28 mouse cellular contexts compared by ENCODE assay signal in the genomic region with DNA sequence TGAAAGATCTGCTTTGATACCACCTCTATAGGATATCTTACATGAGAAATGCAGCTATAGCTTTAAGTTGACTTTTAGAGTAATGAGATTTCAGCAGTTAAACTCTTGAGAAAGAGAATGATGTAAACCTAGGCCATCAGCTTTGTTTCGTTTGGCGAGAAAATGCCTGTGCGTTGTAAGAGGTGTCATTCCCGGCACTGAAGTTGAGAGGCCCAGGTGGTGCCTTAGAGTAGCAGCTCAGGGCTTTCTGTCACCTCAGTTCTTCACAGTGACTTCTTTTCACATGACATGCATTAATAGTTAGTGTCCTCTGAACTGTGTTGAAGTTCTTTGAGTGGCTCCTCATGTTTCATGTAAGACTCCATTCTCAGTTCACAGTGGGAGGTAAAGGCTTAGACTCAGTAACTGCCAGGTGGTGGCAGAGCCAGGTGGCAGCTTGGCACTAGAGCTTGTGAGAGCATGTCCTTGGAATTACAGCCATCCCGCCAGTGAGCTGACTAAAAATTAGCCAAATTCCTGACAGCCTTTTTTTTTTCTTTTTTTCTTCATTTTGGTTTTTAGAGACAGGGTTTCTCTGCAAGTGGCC.
DNase-seq lines count a peak whose midpoint lies in the region; ATAC-seq and TF ChIP-seq lines count a peak whose summit lies in the region.
"Had no signal": no experiment of that assay in that cellular context is flagged by ENCODE, and none has a peak within 500 bp of the region (broad histone marks: within the 10 kb centered on the region; RNA-seq: fewer than 3 reads in every experiment).

No protein-coding gene starts in this region.

- no peak for TF ChIP-seq CTCF in olfactory bulb, adult 2 months (IDR thresholded peaks at IDR 0.05; ENCODE audit: insufficient read depth, low read depth, low read length)

- no peaks in the 10 kb centered on the region for H3K27me3 ChIP-seq in limb, embryonic 14.5 days (ENCODE audit: control insufficient read depth, insufficient read depth, low read length)
- no peaks in the 10 kb centered on the region for H3K27me3 ChIP-seq in limb, embryonic 10.5 days (ENCODE audit: low read depth, poor library complexity, severe bottlenecking)
- H3K27me3 ChIP-seq: embryonic facial prominence, embryonic 15.5 days; forebrain, embryonic 12.5 days; limb, embryonic 12.5 days; megakaryocyte, embryonic 14.5 days had no signal

- H3K27ac ChIP-seq in limb, embryonic 14.5 days (replicated peaks; ENCODE audit: low read depth, low read length), result no peak overlapping the region
- H3K27ac ChIP-seq in limb, embryonic 10.5 days, result no peak overlapping the region
- peak overlapping the region; percentile 55 for H3K27ac ChIP-seq in brown adipose tissue, adult 24 weeks (replicated peaks; ENCODE audit: low read depth, low read length)
- H3K27ac ChIP-seq in olfactory bulb, adult 2 months (ENCODE audit: insufficient read depth, low read depth, low read length), result 0 out of 2 replicates have a peak overlapping the region, but pooled peaks have one; percentile 14
- H3K27ac ChIP-seq: embryonic facial prominence, embryonic 15.5 days; forebrain, embryonic 12.5 days; heart, embryonic 10.5 days; hindbrain, embryonic 14.5 days; limb, embryonic 12.5 days; stomach, postnatal 0 days had no signal

- H3K9ac ChIP-seq in limb, embryonic 14.5 days (ENCODE audit: low read depth, low read length, severe bottlenecking), result no peak overlapping the region
- H3K9ac ChIP-seq: embryonic facial prominence, embryonic 15.5 days; forebrain, embryonic 12.5 days; forebrain, postnatal 0 days; hindbrain, embryonic 14.5 days; limb, embryonic 12.5 days; liver, postnatal 0 days had no signal

- 79% methylated on average over 5 of the region's 5 CpGs for WGBS in limb, embryonic 14.5 days
- 87% methylated on average over 5 of the region's 5 CpGs for WGBS in limb, embryonic 10.5 days
- 86% methylated on average over 5 of the region's 5 CpGs for WGBS in olfactory bulb, adult 2 months

- TF ChIP-seq POLR2A in limb, embryonic 14.5 days (IDR thresholded peaks at IDR 0.05; ENCODE audit: borderline replicate concordance, extremely low read depth, insufficient read depth, insufficient read length), result no peak
- TF ChIP-seq POLR2A in olfactory bulb, adult 2 months (IDR thresholded peaks at IDR 0.05; ENCODE audit: insufficient read depth, low read depth, low read length), result no peak

- peaks cover 14% of the 10 kb centered on the region for H3K4me1 ChIP-seq in limb, embryonic 14.5 days (ENCODE audit: control insufficient read depth, insufficient read depth, low read length)
- peaks cover 3% of the 10 kb centered on the region for H3K4me1 ChIP-seq in limb, embryonic 10.5 days
- H3K4me1 ChIP-seq in brown adipose tissue, adult 24 weeks (ENCODE audit: control insufficient read depth, insufficient read depth, insufficient read length, low read length), result peaks cover 24% of the 10 kb centered on the region
- H3K4me1 ChIP-seq in olfactory bulb, adult 2 months (ENCODE audit: control insufficient read depth, insufficient read depth, low read length), result peaks cover 4% of the 10 kb centered on the region; the same call in 1 of the 2 replicates
- H3K4me1 ChIP-seq: embryonic facial prominence, embryonic 15.5 days; forebrain, embryonic 12.5 days had no signal

- peak; percentile 6 to 13 for DNase-seq in cerebellum, postnatal 36 days
- no peak for DNase-seq in cerebellum, adult 9-11 months
- no peak for DNase-seq in limb, embryonic 14.5 days (ENCODE audit: low spot score)
- DNase-seq in limb, embryonic 10.5 days (ENCODE audit: low spot score), result no peak
- DNase-seq in adrenal gland, adult (ENCODE audit: inconsistent age in 2 of 2, low spot score in 1 of 2), result no peak
- DNase-seq: adrenal gland, postnatal 25 days; cerebellum, adult 8-10 months; embryo, embryonic 11 days; forebrain, postnatal 0 days; heart, postnatal 4 days; kidney, adult 9 months; liver, postnatal 0 days; midbrain, embryonic 14.5 days; retina, postnatal 1 day; right cerebral cortex, postnatal 25 days; thymus, postnatal 4 days had no signal

- 0 out of 2 replicates have a peak, but pooled peaks have one; percentile 37 for ATAC-seq in limb, embryonic 14.5 days (ENCODE audit: low FRiP score, low read depth)
- ATAC-seq: CD4-positive, CD25-positive, alpha-beta regulatory T cell, adult 4 months; forebrain, postnatal 0 days; intestine, postnatal 0 days; liver, postnatal 0 days had no signal

- no peaks in the 10 kb centered on the region for H3K9me3 ChIP-seq in limb, embryonic 14.5 days (ENCODE audit: control insufficient read depth, low read length)
- H3K9me3 ChIP-seq in limb, embryonic 10.5 days (replicated peaks), result no peaks in the 10 kb centered on the region
- H3K9me3 ChIP-seq: embryonic facial prominence, embryonic 15.5 days; forebrain, embryonic 12.5 days; heart, embryonic 10.5 days; limb, embryonic 12.5 days; megakaryocyte, embryonic 14.5 days had no signal

- H3K4me2 ChIP-seq in limb, embryonic 14.5 days (replicated peaks; ENCODE audit: low read depth, low read length, severe bottlenecking), result no peak overlapping the region
- H3K4me2 ChIP-seq: embryonic facial prominence, embryonic 15.5 days; forebrain, embryonic 12.5 days; hindbrain, embryonic 14.5 days; limb, embryonic 12.5 days; liver, embryonic 11.5 days had no signal

- peaks cover 28% of the 10 kb centered on the region for H3K36me3 ChIP-seq in limb, embryonic 14.5 days (ENCODE audit: control insufficient read depth, insufficient read depth, low read length)
- H3K36me3 ChIP-seq in limb, embryonic 10.5 days, result peaks cover 40% of the 10 kb centered on the region
- H3K36me3 ChIP-seq: forebrain, embryonic 12.5 days had no signal

- no peak overlapping the region for H3K4me3 ChIP-seq in limb, embryonic 14.5 days (replicated peaks; ENCODE audit: low read length)
- H3K4me3 ChIP-seq in limb, embryonic 10.5 days, result no peak overlapping the region
- no peak overlapping the region for H3K4me3 ChIP-seq in brown adipose tissue, adult 24 weeks (ENCODE audit: insufficient read depth, low read depth, low read length)
- no peak overlapping the region for H3K4me3 ChIP-seq in olfactory bulb, adult 2 months (ENCODE audit: insufficient read depth, low read depth, low read length)
- H3K4me3 ChIP-seq: embryonic facial prominence, embryonic 15.5 days; forebrain, embryonic 12.5 days; heart, embryonic 10.5 days; limb, embryonic 12.5 days; megakaryocyte, embryonic 14.5 days had no signal

Comparison
In these comparisons a context has a peak if more than half of its experiments do, and no peak if none do; other contexts are left out.
1. DNase-seq: peak in cerebellum, postnatal 36 days (2 of 2); none in cerebellum, adult 9-11 months (single experiment), limb, embryonic 14.5 days (single experiment), limb, embryonic 10.5 days (single experiment) and adrenal gland, adult (0 of 2).
2. H3K27ac ChIP-seq: peak in brown adipose tissue, adult 24 weeks (single experiment) and olfactory bulb, adult 2 months (single experiment); none in limb, embryonic 14.5 days (single experiment) and limb, embryonic 10.5 days (single experiment).